Mouse (Mus musculus): ENCODE measurements around the gene Cmtm8.

The Cmtm8 gene

DNA sequence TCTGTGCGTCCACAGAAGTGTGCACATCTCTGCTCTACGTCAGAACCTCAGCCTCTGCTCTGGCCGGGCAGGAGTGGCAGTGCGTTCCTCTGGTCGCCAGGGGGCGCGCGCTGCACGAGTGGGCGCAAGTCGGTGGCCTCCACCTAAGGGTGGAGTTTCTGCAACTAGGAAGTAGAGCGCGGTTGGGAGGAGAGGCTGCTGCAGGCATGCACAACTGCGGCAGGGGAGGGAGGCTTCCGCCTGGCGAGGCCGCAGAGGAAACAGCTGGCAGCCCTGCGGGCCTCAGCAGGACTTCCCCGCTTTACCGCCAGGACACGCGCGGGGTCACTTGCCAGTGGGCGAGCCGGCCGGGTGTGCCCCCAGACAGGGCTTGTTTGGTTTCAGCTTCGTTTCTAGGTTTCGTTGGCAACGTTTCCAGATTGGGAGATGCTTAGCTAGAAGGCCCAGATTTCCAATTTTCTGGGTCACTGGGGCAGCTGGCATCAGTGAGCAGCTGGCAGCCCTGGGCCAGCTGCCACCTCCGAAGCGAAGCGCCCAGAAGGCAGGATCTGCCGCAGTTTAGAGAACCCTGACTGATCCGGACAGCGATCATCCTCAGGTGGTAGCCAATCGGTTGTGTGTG, 91.0 kb downstream of the Cmtm8 start:
- peak; percentile 93 to 98 for DNase-seq (ENCODE audit: low spot score in 2 of 2)

- DNase-seq (ENCODE audit: low spot score in 2 of 2), result no peak
Measured at GRCm38 (mm10) chr9:114752311-114752710, 91.6 kb downstream of the Cmtm8 start.

DNA sequence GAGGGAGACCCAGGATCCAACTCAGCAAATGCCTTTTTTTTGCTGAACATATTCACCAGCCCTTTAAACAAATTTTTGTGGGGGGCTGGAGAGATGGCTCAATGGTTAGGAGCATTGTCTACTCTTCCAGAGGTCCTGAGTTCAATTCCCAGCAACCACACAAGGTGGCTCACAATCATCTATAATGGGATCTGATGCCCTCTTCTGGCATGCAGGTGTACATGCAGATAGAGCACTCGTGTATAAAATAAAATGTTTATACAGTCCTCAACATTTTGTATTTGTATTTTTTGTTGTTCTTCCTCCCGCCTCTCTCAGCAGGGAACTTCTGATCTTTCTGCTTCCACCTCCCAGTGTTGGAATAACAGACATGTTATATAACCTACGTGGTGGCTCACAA, 92.4 kb downstream of the Cmtm8 start:
- DNase-seq (ENCODE audit: low spot score in 2 of 2), result no peak

DNA sequence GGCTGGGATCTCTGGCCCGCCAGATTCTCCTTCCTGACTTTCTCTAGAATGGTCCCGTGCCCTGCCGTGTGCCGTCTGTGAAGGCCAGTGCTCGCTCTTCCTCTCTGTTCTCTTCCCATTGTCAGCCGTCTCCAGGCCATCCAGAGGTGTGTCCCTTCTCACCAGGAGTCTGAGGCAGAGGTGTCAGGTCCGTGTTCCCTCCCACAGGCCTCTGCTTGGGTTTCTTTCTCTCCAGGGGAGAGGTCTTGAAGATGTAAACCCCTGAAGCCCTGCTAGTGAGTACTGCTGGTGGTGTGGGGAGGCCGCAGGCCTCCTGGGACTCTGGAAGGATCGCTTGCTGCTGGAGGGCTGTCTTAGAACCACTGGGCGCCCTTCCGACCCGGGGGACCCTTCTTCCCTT, 96.5 kb downstream of the Cmtm8 start:
- no peak for DNase-seq (ENCODE audit: low spot score in 2 of 2)

DNA sequence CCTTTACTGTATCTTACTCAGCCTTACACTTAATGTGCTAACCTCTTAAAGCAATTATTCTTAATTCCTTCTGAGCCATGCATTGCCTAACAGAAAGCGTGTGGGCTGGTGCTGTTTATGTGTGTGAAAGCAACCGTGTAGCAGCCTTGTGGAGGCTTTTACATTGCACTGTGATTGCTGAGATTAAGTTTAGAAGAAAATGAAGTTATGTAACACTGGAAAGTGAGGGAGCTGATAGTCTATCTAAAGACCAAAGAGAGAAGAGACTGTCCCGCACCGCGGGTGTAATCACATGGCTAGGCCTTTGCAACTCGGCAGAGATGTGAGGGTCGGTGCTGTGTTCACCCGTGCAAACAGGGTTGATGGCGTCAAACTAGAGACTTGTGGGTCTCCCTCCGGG, 96.9 kb downstream of the Cmtm8 start:
- DNase-seq (ENCODE audit: low spot score in 2 of 2), result no peak

DNA sequence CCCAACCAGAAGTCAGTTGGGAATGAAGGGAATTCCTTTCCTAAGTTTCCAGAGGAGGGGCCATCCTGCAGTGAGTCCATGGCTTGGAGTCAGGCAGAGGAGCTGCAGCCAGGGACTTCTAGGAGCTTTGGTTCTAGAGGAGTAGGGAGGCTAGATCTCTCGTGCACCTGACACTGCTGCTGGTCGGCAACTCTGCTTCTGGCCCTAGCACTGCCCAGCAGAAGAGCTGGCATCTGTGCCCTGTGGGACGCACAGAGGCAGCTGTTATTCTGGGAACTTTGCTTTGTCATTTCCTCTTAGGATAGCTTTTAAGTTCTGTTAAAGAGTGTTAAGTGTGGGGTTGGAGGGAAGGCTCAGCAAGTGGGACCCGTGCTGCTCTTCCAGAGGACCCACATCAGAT, 98.3 kb downstream of the Cmtm8 start:
- DNase-seq (ENCODE audit: low spot score in 2 of 2), result no peak

GRCm38 (mm10) chr9:114745163-114745562, 98.8 kb downstream of the Cmtm8 start:
- DNase-seq (ENCODE audit: low spot score in 2 of 2), result no peak

GRCm38 (mm10) chr9:114742731-114743130, 101.2 kb downstream of the Cmtm8 start:
- no peak for DNase-seq (ENCODE audit: low spot score in 2 of 2)

GRCm38 (mm10) chr9:114740336-114740735, 103.6 kb downstream of the Cmtm8 start:
- no peak for DNase-seq (ENCODE audit: low spot score in 2 of 2)

Data from spleen, postnatal 4 days (tissue).